Mouse (Mus musculus) limb, embryonic 15.5 days (tissue): ENCODE results near the gene Il33. TPM values are rescaled to one million over a fixed set of nuclear protein-coding genes. Genes with fewer than 3 reads are reported as not detected.
"Not testable (repeated sequence)": the region's sequence is repeated elsewhere in the genome, so short reads cannot be mapped to it uniquely, and the experiment has no call there.

Experiments used
- ATAC-seq: fragments of 200-750 bp; cut with Nextera tagmentation; 2 replicates; pipeline ENCODE4 v1.8.0; 2017; ENCODE audit warnings: low read depth, moderate TSS enrichment; ENCODE audit not compliant: insufficient number of reproducible peaks, low FRiP score, low TSS enrichment
- H3K27ac ChIP-seq: fragments of 300-500 bp; sonication (generic); 2 replicates; pipeline ENCODE4 v1.5.1; 2015; ENCODE audit warnings: moderate library complexity, mild to moderate bottlenecking, inconsistent platforms
- H3K27me3 ChIP-seq: fragments of 300-500 bp; sonication (generic); 2 replicates; pipeline ENCODE4 v1.6.1; 2015; ENCODE audit warnings: inconsistent platforms
- H3K36me3 ChIP-seq: fragments of 300-500 bp; sonication (generic); 2 replicates; pipeline ENCODE4 v1.6.1; 2015; ENCODE audit warnings: inconsistent platforms
- H3K4me1 ChIP-seq: fragments of 300-500 bp; sonication (generic); 2 replicates; pipeline ENCODE4 v1.6.1; 2015; ENCODE audit warnings: inconsistent platforms
- H3K4me2 ChIP-seq: fragments of 300-500 bp; sonication (generic); 2 replicates; pipeline ENCODE4 v1.6.1; 2015; ENCODE audit warnings: mild to moderate bottlenecking, inconsistent platforms
- H3K4me3 ChIP-seq: fragments of 300-500 bp; sonication (generic); 2 replicates; pipeline ENCODE4 v1.5.1; 2015; ENCODE audit warnings: mild to moderate bottlenecking, inconsistent platforms
- H3K9ac ChIP-seq: fragments of 300-500 bp; sonication (generic); 2 replicates; pipeline ENCODE4 v1.6.1; 2015; ENCODE audit warnings: inconsistent platforms
- H3K9me3 ChIP-seq: fragments of 300-500 bp; sonication (generic); 2 replicates; pipeline ENCODE4 v1.6.1; 2016; ENCODE audit warnings: inconsistent platforms
- WGBS: fragments of 180-500 bp; shearing (Covaris S2); methylation state at CpG from one replicate; pipeline ENCODE4 v1.1.7; 2015; 5-methylcytosine and 5-hydroxymethylcytosine counted together
- polyA plus RNA-seq: library from polyadenylated mRNA; unstranded; fragments of >200 nt; fragmentation: Nextera tagmentation; extraction: Ambion mirVana; gene quantifications from 2 replicates; pipeline ENCODE4 v1.2.1, GENCODE M21; 2015

Gene Il33
- polyA plus RNA-seq, 1 experiment from 2014 or later, result 7.3 TPM

- Histone ChIP-seq H3K4me2 (no peak overlapping the region), H3K27ac (no peak overlapping the region), H3K27me3 (no peaks in the 10 kb centered on the region), H3K36me3 (no peaks in the 10 kb centered on the region), H3K4me1 (0 out of 2 replicates have a peak, but pooled peaks cover 4% of the 10 kb centered on the region), H3K4me3 (no peak overlapping the region), H3K9ac (no peak overlapping the region), H3K9me3 (no peaks in the 10 kb centered on the region)
- no peak for ATAC-seq
- WGBS, result 80% methylated on average over 6 of the region's 6 CpGs
Observed at GRCm38 (mm10) chr19:29942358-29942757, 17.4 kb downstream of the Il33 start.

- WGBS, result 85% methylated on average over 5 of the region's 5 CpGs
- Histone ChIP-seq H3K4me3 (no peak overlapping the region), H3K4me2 (no peak overlapping the region), H3K9me3 (no peaks in the 10 kb centered on the region), H3K27ac (no peak overlapping the region), H3K36me3 (no peaks in the 10 kb centered on the region), H3K4me1 (peaks cover 12% of the 10 kb centered on the region), H3K9ac (no peak overlapping the region), H3K27me3 (no peaks in the 10 kb centered on the region)
- no peak for ATAC-seq
Observed at GRCm38 (mm10) chr19:29944426-29944825, 19.5 kb downstream of the Il33 start.

- not testable (repeated sequence) for H3K27me3 ChIP-seq, H3K4me3 ChIP-seq, H3K36me3 ChIP-seq, H3K9me3 ChIP-seq, H3K4me2 ChIP-seq, H3K9ac ChIP-seq, H3K27ac ChIP-seq, ATAC-seq
- peaks cover 12% of the 10 kb centered on the region for H3K4me1 ChIP-seq
- WGBS, result 79% methylated on average over 4 of the region's 4 CpGs
Observed at GRCm38 (mm10) chr19:29944935-29945334, 20.0 kb downstream of the Il33 start.

- H3K4me3 ChIP-seq, result no peak overlapping the region
- no peaks in the 10 kb centered on the region for H3K36me3 ChIP-seq
- no peaks in the 10 kb centered on the region for H3K9me3 ChIP-seq
- H3K27ac ChIP-seq, result no peak overlapping the region
- WGBS, result 35% methylated on average over 11 of the region's 11 CpGs
- no peak overlapping the region for H3K9ac ChIP-seq
- no peak for ATAC-seq
- H3K4me2 ChIP-seq, result no peak overlapping the region
- peaks cover 12% of the 10 kb centered on the region for H3K4me1 ChIP-seq
- no peaks in the 10 kb centered on the region for H3K27me3 ChIP-seq
Observed at GRCm38 (mm10) chr19:29945557-29946422, 20.9 kb downstream of the Il33 start.

- Histone ChIP-seq H3K9me3 (no peaks in the 10 kb centered on the region), H3K27ac (no peak overlapping the region), H3K9ac (no peak overlapping the region), H3K4me1 (peaks cover 12% of the 10 kb centered on the region), H3K27me3 (no peaks in the 10 kb centered on the region), H3K4me3 (no peak overlapping the region), H3K4me2 (no peak overlapping the region), H3K36me3 (no peaks in the 10 kb centered on the region)
- no peak for ATAC-seq
Observed at GRCm38 (mm10) chr19:29946423-29946716, 21.5 kb downstream of the Il33 start.

- H3K9me3 ChIP-seq, result no peaks in the 10 kb centered on the region
- 90% methylated on average over 9 of the region's 9 CpGs for WGBS
- H3K4me3 ChIP-seq, result no peak overlapping the region
- no peak overlapping the region for H3K27ac ChIP-seq
- ATAC-seq, result no peak
- H3K27me3 ChIP-seq, result no peaks in the 10 kb centered on the region
- no peak overlapping the region for H3K9ac ChIP-seq
- H3K4me1 ChIP-seq, result peaks cover 12% of the 10 kb centered on the region
- no peaks in the 10 kb centered on the region for H3K36me3 ChIP-seq
- H3K4me2 ChIP-seq, result no peak overlapping the region
Observed at GRCm38 (mm10) chr19:29947056-29947455, 22.1 kb downstream of the Il33 start.

GRCm38 (mm10) chr19:29947891-29948801, 23.2 kb downstream of the Il33 start:
- Histone ChIP-seq H3K4me2 (peak overlapping the region; percentile 64), H3K36me3 (no peaks in the 10 kb centered on the region), H3K9ac (0 out of 2 replicates have a peak overlapping the region, but pooled peaks have one; percentile 17), H3K4me1 (peaks cover 12% of the 10 kb centered on the region), H3K27ac (no peak overlapping the region), H3K9me3 (no peaks in the 10 kb centered on the region), H3K4me3 (peak overlapping the region; percentile 39), H3K27me3 (no peaks in the 10 kb centered on the region)
- ATAC-seq, result 0 out of 2 replicates have a peak, but pooled peaks have one; percentile 74
- WGBS, result 23% methylated on average over 25 of the region's 25 CpGs

- H3K27ac ChIP-seq, result no peak overlapping the region
Observed at GRCm38 (mm10) chr19:29952538-29952937, 27.6 kb downstream of the Il33 start.

GRCm38 (mm10) chr19:29953833-29954232, 28.9 kb downstream of the Il33 start:
- H3K9ac ChIP-seq, result no peak overlapping the region
- H3K9me3 ChIP-seq, result no peaks in the 10 kb centered on the region
- peaks cover 1% of the 10 kb centered on the region; the same call in 1 of the 2 replicates for H3K4me1 ChIP-seq
- no peak overlapping the region for H3K4me3 ChIP-seq
- H3K4me2 ChIP-seq, result no peak overlapping the region
- no peak for ATAC-seq
- H3K27ac ChIP-seq, result no peak overlapping the region
- H3K27me3 ChIP-seq, result no peaks in the 10 kb centered on the region
- H3K36me3 ChIP-seq, result no peaks in the 10 kb centered on the region
- 91% methylated on average over 3 of the region's 3 CpGs for WGBS

More at GRCm38 (mm10) chr19:29952538-29952937, 27.6 kb downstream of the Il33 start:
- Histone ChIP-seq H3K4me3 (no peak overlapping the region), H3K4me2 (no peak overlapping the region), H3K4me1 (peaks cover 12% of the 10 kb centered on the region), H3K9me3 (no peaks in the 10 kb centered on the region), H3K9ac (no peak overlapping the region), H3K36me3 (no peaks in the 10 kb centered on the region), H3K27me3 (no peaks in the 10 kb centered on the region)
- WGBS, result 90% methylated on average over 5 of the region's 5 CpGs
- ATAC-seq, result no peak

GRCm38 (mm10) chr19:29955454-29955853, 30.5 kb downstream of the Il33 start:
- Histone ChIP-seq H3K4me3 (no peak overlapping the region), H3K27ac (no peak overlapping the region), H3K4me1 (no peaks in the 10 kb centered on the region), H3K9me3 (no peaks in the 10 kb centered on the region), H3K27me3 (no peaks in the 10 kb centered on the region), H3K4me2 (no peak overlapping the region), H3K9ac (no peak overlapping the region), H3K36me3 (no peaks in the 10 kb centered on the region)
- no peak for ATAC-seq
- WGBS, result 84% methylated on average over 2 of the region's 2 CpGs

GRCm38 (mm10) chr19:29960906-29961305, 36.0 kb downstream of the Il33 start:
- H3K27ac ChIP-seq, result no peak overlapping the region
- no peak overlapping the region for H3K9ac ChIP-seq
- no peak overlapping the region for H3K4me2 ChIP-seq
- WGBS, result 84% methylated on average over 4 of the region's 4 CpGs
- no peak for ATAC-seq
- no peak overlapping the region for H3K4me3 ChIP-seq
- H3K36me3 ChIP-seq, result no peaks in the 10 kb centered on the region
- H3K27me3 ChIP-seq, result no peaks in the 10 kb centered on the region
- no peaks in the 10 kb centered on the region for H3K9me3 ChIP-seq
- H3K4me1 ChIP-seq, result no peaks in the 10 kb centered on the region

- no peak overlapping the region for H3K27ac ChIP-seq
- no peaks in the 10 kb centered on the region for H3K27me3 ChIP-seq
- 81% methylated on average over 6 of the region's 6 CpGs for WGBS
- ATAC-seq, result no peak
- H3K36me3 ChIP-seq, result no peaks in the 10 kb centered on the region
- H3K4me1 ChIP-seq, result no peaks in the 10 kb centered on the region
- H3K4me3 ChIP-seq, result no peak overlapping the region
- no peak overlapping the region for H3K4me2 ChIP-seq
- H3K9ac ChIP-seq, result no peak overlapping the region
- no peaks in the 10 kb centered on the region for H3K9me3 ChIP-seq
Observed at GRCm38 (mm10) chr19:29961842-29962241, 36.9 kb downstream of the Il33 start.
